Mouse (Mus musculus) megakaryocyte, embryonic 14.5 days (primary cell): ENCODE data around the gene Sigmar1. TPM values are rescaled to one million over a fixed set of nuclear protein-coding genes. Genes with fewer than 3 reads are reported as not detected.

Experiments
- H3K27me3 ChIP-seq: replicated peaks from 2 replicates; pipeline ENCODE3; 2012; ENCODE audit warnings: inconsistent platforms
- H3K36me3 ChIP-seq: replicated peaks from 2 replicates; pipeline ENCODE3; 2012; ENCODE audit warnings: low read length, inconsistent platforms, mixed read lengths
- H3K4me1 ChIP-seq: 2 replicates; pipeline ENCODE4 v1.6.1; 2012; ENCODE audit warnings: inconsistent platforms
- H3K4me3 ChIP-seq: replicated peaks from 2 replicates; pipeline ENCODE3; 2012; ENCODE audit warnings: moderate library complexity, mild to moderate bottlenecking, inconsistent platforms
- H3K9me3 ChIP-seq: 2 replicates; pipeline ENCODE4 v1.6.1; 2012; ENCODE audit warnings: inconsistent platforms
- FLI1 ChIP-seq: IDR thresholded peaks from 2 replicates; pipeline ENCODE4 v1.6.1; 2012; ENCODE audit warnings: low read length, inconsistent platforms, mixed read lengths
- GATA1 ChIP-seq: IDR thresholded peaks from 3 replicates; pipeline ENCODE4 v1.6.1; 2012; ENCODE audit warnings: mixed read lengths, low read length, inconsistent platforms, borderline replicate concordance
- polyA plus RNA-seq: library from polyadenylated mRNA; stranded (reverse); fragments of >175 nt; gene quantifications from 2 replicates; pipeline ENCODE4 v1.2.3, GENCODE M21; 2012; ENCODE audit warnings: low replicate concordance; ENCODE audit not compliant: insufficient read depth

Sigmar1 gene
- polyA plus RNA-seq, 1 experiment, result 34.9 TPM

DNA sequence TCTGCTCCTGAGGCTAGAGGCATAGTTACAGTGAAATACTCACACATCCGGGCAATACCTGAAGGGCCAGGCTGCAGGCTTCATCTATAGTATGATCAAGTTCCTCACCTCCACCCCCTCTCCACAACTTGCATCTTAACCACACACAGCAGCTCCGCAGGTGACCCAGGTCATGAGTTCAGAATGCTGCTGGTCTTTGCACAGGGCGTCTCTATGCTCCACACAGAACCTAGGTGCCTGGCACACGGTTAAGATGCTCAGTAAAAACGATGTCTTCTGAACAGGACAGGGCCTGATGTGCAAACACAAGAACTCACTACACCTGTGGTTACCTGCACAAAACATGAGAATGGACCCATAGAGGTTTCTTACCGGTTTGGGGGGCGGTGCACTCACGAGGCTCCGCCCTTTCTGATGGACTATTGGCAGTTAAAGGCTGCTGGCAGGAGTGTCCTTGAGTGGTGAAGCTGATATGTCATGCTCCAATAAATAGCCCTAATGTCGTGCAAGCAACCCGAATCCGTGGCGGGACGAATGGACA is 1.1 kb downstream of the Sigmar1 start, which contains the start of gene Galt:
Gene Galt, plus strand, starts transcription at position 432 of the 541 bp plus-strand sequence.
- Histone ChIP-seq H3K27me3 (peaks cover 2% of the 10 kb centered on the region), H3K4me3 (peak within 1 kb of the TSS; percentile 99), H3K9me3 (no peaks in the 10 kb centered on the region), H3K4me1 (peaks cover 21% of the 10 kb centered on the region), H3K36me3 (peaks cover 34% of the 10 kb centered on the region)
- TF ChIP-seq FLI1, result no peak
- TF ChIP-seq GATA1, result no peak

DNA sequence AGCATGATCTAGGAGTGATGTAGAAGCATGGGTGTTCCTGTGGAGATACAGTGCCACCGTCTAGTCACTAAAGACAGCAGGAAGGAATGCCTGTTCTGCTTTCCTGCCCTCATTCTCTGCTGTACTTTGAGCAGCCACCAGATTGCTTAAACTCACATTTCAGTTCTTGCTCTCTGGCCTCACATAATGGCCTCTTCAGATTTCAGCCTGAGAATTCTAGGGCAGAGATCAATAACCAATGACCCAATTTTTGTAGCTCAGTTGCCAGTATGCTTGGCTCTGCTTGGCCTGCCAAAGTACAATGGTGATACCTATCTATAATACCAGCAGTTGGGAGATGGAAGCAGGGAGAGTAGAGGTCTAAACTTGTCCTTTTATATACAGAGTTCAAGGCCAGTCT is 10.9 kb downstream of the Sigmar1 start:
- Histone ChIP-seq H3K36me3 (no peaks in the 10 kb centered on the region), H3K4me3 (no peak overlapping the region), H3K9me3 (peaks cover 13% of the 10 kb centered on the region), H3K4me1 (peaks cover 18% of the 10 kb centered on the region), H3K27me3 (no peaks in the 10 kb centered on the region)
- TF ChIP-seq FLI1 (no peak), GATA1 (no peak)

DNA sequence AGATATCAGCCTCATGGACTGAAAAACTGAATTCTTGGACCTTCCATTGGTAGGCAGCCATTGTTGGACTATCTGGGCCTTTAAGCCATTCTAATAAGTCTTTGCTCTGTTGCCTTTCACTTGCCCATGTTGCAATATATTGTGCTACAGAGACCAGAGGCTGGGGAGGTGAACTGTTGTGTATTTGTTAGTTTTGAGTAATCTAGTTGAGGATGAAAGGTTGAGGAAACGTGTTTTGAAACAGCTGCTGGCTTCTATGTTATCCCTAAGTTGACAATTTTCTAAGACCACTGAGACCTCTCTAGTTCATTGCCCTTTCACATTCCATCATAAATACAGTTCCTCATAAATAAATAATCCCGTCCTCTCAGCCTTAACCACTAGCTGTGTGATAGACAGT is 11.8 kb downstream of the Sigmar1 start:
- peaks cover 26% of the 10 kb centered on the region for H3K4me1 ChIP-seq
- no peak overlapping the region for H3K4me3 ChIP-seq
- no peak for TF ChIP-seq FLI1
- no peak for TF ChIP-seq GATA1
- H3K9me3 ChIP-seq, result peaks cover 13% of the 10 kb centered on the region
- no peaks in the 10 kb centered on the region for H3K27me3 ChIP-seq
- peaks cover 6% of the 10 kb centered on the region for H3K36me3 ChIP-seq

DNA sequence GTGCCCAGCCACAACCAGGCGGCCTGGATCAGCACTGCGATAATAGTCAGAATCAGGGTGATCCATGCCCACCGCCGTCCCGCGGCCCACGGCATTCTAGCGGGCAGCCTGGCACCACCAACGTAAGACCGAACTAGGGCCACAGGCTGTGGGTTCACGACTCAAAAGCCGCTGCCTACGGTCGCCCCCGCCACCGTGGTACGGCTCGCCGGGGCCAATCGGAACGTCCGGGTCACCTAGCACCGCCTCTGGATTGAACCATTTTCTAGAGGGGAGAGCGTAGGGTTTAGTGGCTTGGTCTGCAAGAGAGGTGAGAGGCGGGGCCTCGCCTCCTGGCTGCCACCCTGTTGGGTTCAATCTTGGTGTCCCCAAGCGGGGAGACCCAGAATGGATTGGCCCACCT is 14.8 kb downstream of the Sigmar1 start:
- TF ChIP-seq GATA1 (no peak), FLI1 (no peak)
- peaks cover 16% of the 10 kb centered on the region for H3K36me3 ChIP-seq
- peak overlapping the region; percentile 95 for H3K4me3 ChIP-seq
- H3K9me3 ChIP-seq, result peaks cover 4% of the 10 kb centered on the region
- peaks cover 39% of the 10 kb centered on the region for H3K4me1 ChIP-seq
- H3K27me3 ChIP-seq, result no peaks in the 10 kb centered on the region

DNA sequence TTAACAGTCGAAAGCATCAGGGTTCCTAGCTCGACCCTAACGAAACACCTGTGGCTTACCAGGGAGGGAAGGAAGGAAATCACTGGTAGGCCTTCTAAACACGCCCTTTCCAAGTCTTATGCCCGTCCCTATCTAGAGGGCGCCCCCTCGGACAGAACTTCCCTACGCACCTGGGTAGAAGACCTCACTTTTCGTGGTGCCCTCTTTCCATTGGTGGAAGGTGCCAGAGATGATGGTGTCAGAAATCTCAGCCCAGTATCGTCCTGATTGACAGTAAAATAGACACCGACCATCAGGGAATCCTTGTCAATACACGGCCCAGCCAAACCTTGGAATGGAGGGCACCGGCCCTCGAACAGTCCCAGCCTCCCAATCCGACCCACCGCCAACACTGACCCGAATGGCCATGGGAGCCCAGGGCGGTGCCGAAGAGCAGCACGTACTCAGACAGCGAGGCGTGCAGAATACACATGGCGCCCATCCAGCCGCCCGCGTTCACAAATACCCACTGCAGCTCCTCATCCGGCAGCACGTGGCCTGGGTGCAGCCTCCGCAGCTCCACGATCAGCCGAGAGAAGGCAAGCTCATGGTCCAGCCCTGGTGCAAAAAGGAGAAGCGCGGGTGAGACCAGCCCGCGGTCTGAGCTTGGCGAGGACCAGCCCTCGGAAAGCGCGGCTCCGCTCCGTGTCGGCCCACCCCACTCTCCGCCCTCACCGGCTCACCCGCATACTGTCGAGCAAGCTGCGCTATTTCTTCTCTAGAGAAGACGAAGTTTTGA is 15.4 kb downstream of the Sigmar1 start:
- H3K27me3 ChIP-seq, result peaks cover 1% of the 10 kb centered on the region
- H3K9me3 ChIP-seq, result peaks cover 2% of the 10 kb centered on the region
- peaks cover 39% of the 10 kb centered on the region for H3K4me1 ChIP-seq
- peak overlapping the region; percentile 95 for H3K4me3 ChIP-seq
- no peak for TF ChIP-seq FLI1
- TF ChIP-seq GATA1, result no peak
- H3K36me3 ChIP-seq, result peaks cover 16% of the 10 kb centered on the region

DNA sequence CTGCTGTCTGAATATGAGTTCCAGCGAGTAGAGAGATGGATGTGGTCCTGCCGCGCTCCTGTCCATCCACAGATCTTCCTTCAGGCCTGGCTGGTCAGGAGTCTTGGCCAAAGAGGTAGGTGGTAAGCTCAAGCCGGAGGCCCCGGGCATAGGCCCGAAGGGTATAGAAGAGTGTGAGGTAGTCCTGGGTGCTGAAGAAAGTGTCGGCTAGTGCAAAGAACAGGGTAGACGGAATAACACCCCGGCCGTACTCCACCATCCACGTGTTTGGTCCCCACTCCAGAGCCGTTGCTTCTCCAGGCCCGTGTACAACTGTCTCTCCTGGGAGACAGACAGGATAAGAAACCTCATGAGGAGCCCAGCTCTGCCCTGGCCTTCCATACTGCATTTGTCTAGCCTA is 16.7 kb downstream of the Sigmar1 start:
- peaks cover 39% of the 10 kb centered on the region for H3K4me1 ChIP-seq
- TF ChIP-seq FLI1, result no peak
- no peak for TF ChIP-seq GATA1
- H3K9me3 ChIP-seq, result peaks cover 10% of the 10 kb centered on the region
- peaks cover 13% of the 10 kb centered on the region for H3K27me3 ChIP-seq
- H3K4me3 ChIP-seq, result no peak overlapping the region
- H3K36me3 ChIP-seq, result peaks cover 16% of the 10 kb centered on the region

DNA sequence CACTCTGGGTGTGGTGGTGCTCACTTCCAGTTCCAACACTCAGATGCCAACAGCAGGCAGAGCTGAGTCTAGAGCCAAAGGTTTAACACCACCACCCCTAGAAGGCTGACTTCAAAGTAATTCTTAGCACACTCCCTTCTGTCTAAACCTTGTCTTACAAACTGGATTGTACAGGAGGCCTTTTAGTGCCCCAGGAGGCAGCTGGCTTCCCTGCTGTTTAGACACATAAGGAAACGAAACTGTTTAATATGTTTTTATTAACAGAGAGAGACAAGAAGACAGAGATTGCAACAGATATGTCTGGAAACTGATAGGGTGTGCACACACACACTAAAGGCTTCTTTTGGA is 17.7 kb downstream of the Sigmar1 start:
- H3K4me1 ChIP-seq, result peaks cover 39% of the 10 kb centered on the region
- peaks cover 20% of the 10 kb centered on the region for H3K27me3 ChIP-seq
- TF ChIP-seq GATA1, result no peak
- TF ChIP-seq FLI1, result no peak
- no peak overlapping the region for H3K4me3 ChIP-seq
- peaks cover 16% of the 10 kb centered on the region for H3K36me3 ChIP-seq
- H3K9me3 ChIP-seq, result peaks cover 10% of the 10 kb centered on the region

DNA sequence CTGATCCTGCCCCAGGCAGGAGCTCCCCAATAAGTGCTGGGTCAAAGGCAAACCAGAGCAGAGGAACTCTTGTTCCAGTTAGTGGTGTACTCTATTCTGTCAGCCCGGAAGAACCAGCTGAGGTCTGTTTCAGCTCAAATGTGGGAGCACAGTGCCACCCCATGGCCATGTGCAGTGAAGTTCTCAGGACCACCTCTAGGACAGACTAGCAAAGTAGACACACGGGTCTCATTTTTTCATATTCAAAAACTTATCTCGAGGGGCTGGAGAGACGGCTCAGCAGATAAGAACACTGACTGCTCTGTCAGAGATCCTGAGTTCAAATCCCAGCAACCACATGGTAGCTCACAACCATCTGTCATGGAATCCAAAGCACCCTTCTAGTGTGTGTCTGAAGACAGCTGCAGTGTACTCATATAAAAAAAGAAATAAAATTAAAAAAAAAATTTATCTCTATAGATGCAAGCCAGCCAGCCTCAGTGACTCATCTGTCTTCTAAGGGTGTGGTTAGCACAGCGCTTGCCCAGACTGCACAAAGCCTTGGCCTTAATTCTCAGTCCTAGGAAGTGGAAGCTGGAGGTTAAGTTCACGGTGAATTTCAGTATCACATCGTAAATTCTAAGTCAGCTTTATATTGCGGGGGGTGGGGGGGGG is 18.2 kb downstream of the Sigmar1 start:
- H3K4me3 ChIP-seq, result no peak overlapping the region
- peaks cover 16% of the 10 kb centered on the region for H3K36me3 ChIP-seq
- peaks cover 11% of the 10 kb centered on the region for H3K9me3 ChIP-seq
- H3K4me1 ChIP-seq, result peaks cover 41% of the 10 kb centered on the region
- peaks cover 25% of the 10 kb centered on the region for H3K27me3 ChIP-seq
- TF ChIP-seq GATA1 (no peak), FLI1 (no peak)

DNA sequence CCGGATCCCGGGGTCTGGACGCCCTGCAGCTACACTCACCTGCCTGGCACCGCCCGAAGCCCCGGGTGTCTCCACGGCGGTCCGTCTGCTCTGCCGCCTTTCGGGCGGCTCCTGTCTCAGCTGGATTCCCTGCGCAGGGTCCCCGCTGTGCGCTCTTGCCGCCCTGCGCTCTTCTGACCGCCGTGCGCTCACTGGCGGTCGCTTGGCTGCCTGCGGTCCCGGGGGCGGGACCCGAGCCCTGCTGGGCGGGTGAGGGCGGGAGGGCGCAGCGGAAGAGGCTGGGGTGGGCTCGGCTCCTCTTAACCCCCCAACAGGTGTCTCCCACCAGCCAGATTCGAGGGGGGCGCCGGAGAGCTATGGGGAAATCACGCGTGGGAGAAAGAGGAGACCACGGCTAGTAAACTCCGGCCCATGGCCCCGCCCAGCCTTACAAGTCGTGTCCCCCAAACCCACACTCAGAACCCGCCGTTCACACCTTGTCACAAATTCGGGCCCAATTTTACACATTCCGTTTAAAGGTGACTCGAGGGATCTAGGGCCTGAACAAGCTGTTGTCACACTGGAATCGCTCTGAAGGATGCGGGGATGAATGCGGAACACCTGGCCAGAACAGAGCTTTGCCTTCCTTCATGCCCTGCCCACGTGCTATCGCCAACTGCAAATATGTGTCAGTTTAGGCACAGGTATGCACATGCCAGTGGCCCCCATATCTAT is 24.7 kb downstream of the Sigmar1 start, which contains the start of gene Arid3c:
Gene Arid3c, minus strand, starts transcription at position 91 of the 714 bp plus-strand sequence.
- H3K27me3 ChIP-seq, result peaks cover 85% of the 10 kb centered on the region
- peak within 1 kb of the TSS; percentile 82 for H3K4me3 ChIP-seq
- H3K36me3 ChIP-seq, result no peaks in the 10 kb centered on the region
- H3K4me1 ChIP-seq, result peaks cover 24% of the 10 kb centered on the region
- peaks cover 13% of the 10 kb centered on the region for H3K9me3 ChIP-seq
- TF ChIP-seq GATA1 (no peak), FLI1 (no peak)
